Mouse (Mus musculus) central nervous system, embryonic 14 days (tissue): ENCODE results near the gene Rgs9. TPM values are rescaled to one million over a fixed set of nuclear protein-coding genes. Genes with fewer than 3 reads are reported as not detected.

Experiments
- polyA plus RNA-seq: library from polyadenylated mRNA; depleted of rRNA; stranded (reverse); fragments of >200 nt; gene quantifications from 2 replicates; pipeline ENCODE4 v1.2.3, GENCODE M21; 2012; rRNA removed

Gene Rgs9
- 10.8 and 12.2 TPM in 2 replicates for polyA plus RNA-seq

DNA sequence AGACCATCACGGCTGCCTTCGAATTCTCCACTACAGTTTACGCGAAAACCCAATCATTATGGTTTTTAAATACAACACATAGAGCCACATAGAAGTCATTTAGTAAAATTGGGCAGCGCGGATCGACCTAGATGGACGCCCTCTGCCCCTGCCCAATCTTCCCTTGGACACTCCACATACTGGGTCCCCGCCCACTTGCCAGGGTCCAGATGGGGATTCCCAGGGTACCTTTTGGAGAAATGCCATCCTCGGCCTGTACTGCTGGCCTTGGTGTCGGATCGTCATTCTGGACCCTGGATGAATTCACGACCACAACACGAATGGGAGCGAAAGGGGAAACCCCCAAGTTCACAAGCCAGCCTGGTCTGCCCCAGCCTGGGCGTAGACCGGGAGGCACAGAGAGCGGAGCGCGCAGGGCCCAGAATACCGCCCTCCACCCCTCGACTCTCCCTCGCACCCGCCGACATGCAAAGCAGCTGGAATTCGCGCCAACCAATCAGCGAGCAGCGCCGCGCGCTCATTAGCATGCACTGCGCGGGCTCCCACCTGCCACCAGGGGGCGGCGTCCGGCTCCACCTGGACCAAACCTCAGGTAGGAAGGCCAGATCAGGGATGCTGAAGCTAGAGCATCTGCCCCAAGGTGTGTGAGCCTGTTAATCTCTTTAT, at the start of gene Rgs9:
Rgs9 (minus strand) TSS at position 420 of the 666 bp plus-strand sequence.

Other genes with a start within 250 kb of the Rgs9 start
- not detected in 2 replicates for gene E030025P04Rik, start 153.8 kb downstream of the Rgs9 start, polyA plus RNA-seq
- 24.1 and 25.1 TPM in 2 replicates for gene Gna13, start 64.7 kb upstream of the Rgs9 start, polyA plus RNA-seq
- gene 9930022D16Rik, start 115.8 kb upstream of the Rgs9 start, polyA plus RNA-seq, result 0.05 TPM in 1 of 2 replicates, not detected in the other
- 175 and 192 TPM in 2 replicates for gene Amz2, start 127.8 kb upstream of the Rgs9 start, polyA plus RNA-seq
- gene Arsg, start 175.2 kb upstream of the Rgs9 start, polyA plus RNA-seq, result 4.8 and 5.4 TPM in 2 replicates
- 2.1 and 2.8 TPM in 2 replicates for gene Slc16a6, start 175.5 kb upstream of the Rgs9 start, polyA plus RNA-seq